Mouse (Mus musculus) left cerebral cortex, postnatal 25 days (tissue): ENCODE measurements at regions not wholly inside any gene's neighbourhood (a gene's known extent, or its start where the extent isn't known, plus 50 kb on each side); places are given as distances from the start of the nearest gene placed in this dataset.
"Not testable (repeated sequence)": the region's sequence is repeated elsewhere in the genome, so short reads cannot be mapped to it uniquely, and the experiment has no call there.

Experiments used
- DNase-seq, 2 experiments: peaks; one replicate each; pipeline ENCODE4 v3.0.0; 2022; ENCODE audit warnings: low spot score in 2 of 2, mixed read lengths in 1 of 2
- intact Hi-C: fragments of 180-260 bp; cut with DNase I; formaldehyde crosslinking; loops from one replicate; pipeline ENCODE4 v1.15.1; 2025

DNA sequence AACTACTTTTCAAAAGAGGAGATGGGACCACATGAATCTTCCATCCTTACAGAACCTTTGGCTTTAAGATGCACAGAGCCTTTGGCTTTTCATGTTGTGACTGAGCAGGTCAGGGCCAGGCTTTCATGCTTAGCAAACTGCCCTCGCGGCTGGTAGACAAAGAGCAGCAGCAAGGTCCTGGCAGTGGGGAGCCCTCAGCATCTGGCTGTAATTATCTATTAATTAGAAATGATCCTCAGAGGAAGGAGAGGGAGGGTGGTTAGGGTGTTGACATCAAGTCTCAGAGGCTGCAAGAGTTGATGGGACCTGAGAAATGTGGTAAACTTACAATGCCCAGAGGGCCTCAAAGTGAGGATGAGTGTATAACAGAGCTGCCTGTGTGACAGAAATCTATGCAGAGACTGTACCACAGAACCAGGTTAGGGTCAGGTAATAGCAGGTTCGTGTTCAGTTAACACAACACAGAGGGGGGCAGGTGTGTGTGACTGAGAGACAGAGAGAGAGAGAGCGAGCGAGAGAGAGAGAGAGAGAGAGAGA is 817.0 kb upstream of the Intu start:
- DNase-seq, result no peak
- intact Hi-C loops, result no loop called here

DNA sequence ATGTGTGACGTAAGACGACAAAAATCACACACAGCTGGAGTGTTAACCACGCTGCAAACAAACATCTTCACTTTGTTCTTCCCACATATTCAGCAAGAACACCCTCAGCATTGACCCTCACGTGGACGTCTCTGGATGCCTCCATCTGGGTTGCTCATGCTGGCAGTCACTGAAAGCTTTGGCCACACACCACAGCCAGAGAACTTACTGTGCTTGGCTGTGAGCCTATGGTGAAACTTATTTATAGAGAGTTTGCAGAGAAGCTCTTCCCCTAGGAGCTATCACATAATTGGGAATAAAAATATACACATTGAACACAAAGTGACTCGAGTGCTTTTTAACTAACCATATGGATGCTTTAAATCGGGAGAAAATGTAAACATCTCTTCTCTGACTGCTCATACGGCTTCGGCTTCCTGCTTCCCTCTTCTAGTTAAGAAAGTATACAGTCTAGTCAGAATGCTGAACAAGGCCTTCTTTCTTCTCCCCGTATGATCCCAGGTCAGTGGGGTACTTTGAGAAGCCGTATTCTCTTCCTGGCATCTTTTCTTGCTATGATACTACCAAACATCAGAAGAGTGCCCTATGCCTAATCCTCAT is 812.0 kb upstream of the Intu start:
- intact Hi-C loops, result no loop called here
- DNase-seq, result peak; percentile 30 to 81

DNA sequence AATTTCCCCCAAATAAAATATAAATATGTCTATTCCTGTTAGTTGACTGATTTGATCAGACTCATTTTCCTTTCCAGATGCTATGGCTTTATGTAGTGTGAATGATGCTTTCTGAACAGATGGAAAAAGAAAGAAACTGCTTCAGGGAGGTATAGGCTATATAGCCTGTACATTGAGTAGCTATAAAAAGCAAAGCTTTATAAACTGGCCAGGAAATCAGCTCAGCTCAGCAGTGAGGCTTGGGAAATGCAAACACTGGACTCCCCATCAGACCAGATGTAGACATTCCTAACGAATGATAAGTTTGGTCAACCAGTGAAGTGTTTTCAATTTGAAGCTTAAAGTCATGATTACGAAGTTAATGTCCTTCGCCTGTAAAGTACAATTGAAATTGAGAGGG is 805.3 kb upstream of the Intu start:
- no peak for DNase-seq
- intact Hi-C loops, result no loop called here

GRCm38 (mm10) chr3:39736639-39737038 is 794.4 kb upstream of the Intu start:
- intact Hi-C loops, result no loop called here
- no peak for DNase-seq

DNA sequence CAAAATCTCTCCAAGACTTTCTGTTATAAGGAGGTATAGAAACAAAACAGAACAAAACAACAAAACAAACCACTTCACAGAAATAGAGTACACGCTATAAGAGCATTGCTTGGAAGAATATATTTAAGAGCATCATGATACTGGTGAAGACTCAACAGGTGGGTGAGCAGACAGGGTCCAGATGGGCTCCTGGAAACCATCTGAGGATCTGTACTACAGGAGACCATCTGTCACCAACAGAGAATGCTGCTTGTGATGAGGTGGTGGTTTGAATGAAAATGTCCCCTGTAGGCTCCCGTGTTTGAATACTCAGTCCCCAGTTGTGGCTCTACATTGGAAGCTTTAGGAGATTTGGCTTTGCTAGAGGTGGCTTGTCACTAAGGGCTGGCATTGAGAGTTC is 785.1 kb upstream of the Intu start:
- DNase-seq, result peak; percentile 44 to 71
- intact Hi-C loops, result no loop called here

DNA sequence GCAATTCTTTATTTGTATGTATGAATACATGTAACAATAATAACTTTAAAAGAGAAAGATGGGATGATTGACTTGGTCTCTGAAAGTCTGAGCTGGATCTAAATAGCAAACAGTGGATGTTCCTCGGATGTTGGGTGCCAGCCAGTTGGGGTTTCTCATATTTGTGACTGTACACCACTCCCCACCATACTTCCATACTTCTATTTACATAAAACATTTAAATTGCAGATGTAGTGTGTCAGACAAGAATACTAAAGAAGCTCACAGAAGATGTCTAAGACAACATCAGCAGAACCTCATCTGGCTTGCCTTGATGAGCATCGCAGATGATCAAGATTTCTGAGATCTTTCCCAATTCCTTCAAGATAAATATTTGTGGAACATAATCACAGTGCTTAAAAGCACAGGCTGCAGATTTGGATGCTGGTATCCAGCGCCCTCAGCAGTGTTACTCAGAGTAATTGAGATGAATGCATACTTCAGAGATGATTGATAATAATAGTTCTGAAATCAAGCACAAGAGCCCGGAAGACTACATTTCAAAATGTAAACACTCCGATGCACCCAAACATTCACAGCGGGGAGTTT is 762.0 kb upstream of the Intu start:
- intact Hi-C loops, result no loop called here
- DNase-seq, result no peak

DNA sequence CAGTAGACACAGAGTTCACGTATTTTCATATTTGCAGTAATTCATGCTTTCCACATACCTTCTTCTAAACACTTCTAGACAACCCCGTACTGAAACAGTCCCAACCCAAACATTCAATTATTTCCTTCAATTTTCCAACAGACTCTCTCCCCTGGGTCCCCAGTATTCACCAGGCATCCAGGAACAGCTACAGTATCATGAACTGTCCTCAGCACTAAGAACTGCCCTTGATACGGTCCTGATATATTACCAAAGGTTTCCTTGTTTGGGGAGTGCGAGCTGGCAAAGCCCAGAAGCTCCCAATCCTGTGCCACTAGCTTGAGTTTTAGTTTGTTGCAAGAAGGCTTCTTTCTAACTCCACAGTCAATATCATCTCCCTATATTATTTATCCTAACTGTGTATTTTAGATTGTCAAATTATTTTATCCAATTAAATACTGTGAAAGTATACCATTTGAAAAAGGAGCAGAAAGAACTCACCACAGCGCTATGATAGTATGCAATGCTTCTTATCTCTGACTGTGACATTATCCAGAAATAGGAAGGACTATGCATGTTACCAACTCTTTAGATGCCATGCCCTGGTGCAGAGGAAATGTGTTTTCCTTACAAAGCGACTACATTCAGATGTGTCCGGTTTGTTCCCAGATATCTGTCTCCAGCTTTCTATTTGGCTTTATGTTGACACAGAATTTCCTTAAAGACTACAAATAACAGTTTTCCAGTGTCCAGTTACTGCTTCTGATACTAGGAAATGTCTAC is 754.6 kb upstream of the Intu start:
- intact Hi-C loops, result no loop called here
- no peak for DNase-seq

- intact Hi-C loops, result no loop called here
Measured at GRCm38 (mm10) chr3:39779690-39780218, 751.3 kb upstream of the Intu start.

GRCm38 (mm10) chr3:39780270-39780669 is 750.8 kb upstream of the Intu start:
- DNase-seq, result no peak
- intact Hi-C loops, result no loop called here

More at GRCm38 (mm10) chr3:39779690-39780218, 751.3 kb upstream of the Intu start:
- DNase-seq, result no peak

DNA sequence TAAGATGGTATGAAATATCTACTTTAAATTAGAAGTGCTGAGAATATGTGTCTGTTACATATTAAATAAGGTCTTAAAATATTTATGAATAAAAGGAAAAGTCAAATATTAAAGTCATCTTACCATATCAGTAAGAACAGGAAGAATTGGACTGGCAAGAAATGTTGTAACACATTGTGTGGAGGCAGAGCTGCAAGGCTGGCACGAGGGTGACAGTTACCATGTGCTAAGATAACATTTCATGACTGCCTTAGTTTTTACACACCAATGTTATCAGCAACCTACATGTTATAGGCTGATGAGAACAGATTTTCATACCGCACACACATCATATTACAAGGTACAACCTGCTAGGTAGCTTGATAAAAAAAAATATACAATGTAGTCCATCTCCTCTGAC is 746.2 kb upstream of the Intu start:
- intact Hi-C loops, result no loop called here
- DNase-seq, result peak in 1 of 2 experiments; percentile 29

DNA sequence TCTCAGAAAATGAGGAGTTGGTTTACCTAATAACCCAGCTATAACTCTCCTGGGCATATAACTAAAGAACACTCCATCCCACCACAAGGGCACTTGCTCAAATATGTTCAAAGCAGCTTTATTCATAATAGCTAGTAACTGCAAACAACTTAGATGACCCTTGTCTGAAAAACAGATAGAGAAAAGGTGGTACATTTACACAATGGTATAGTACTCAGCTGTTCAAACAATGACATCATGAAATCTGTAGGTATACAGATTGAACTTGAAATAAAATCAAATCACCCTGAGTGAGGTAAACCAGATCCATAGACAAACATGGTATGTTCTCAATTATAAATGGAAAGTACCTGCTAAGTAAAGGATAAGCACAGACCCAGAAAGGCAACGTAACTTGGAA is 721.5 kb upstream of the Intu start:
- no peak for DNase-seq
- intact Hi-C loops, result no loop called here

- intact Hi-C loops, result loop anchor here (2.0 to 10.0 kb wide), 5 partner anchors 310 to 930 kb away; no protein-coding TSS in a partner anchor
- peak; percentile 66 to 71 for DNase-seq
Measured at GRCm38 (mm10) chr3:39814814-39815213, 716.3 kb upstream of the Intu start.

DNA sequence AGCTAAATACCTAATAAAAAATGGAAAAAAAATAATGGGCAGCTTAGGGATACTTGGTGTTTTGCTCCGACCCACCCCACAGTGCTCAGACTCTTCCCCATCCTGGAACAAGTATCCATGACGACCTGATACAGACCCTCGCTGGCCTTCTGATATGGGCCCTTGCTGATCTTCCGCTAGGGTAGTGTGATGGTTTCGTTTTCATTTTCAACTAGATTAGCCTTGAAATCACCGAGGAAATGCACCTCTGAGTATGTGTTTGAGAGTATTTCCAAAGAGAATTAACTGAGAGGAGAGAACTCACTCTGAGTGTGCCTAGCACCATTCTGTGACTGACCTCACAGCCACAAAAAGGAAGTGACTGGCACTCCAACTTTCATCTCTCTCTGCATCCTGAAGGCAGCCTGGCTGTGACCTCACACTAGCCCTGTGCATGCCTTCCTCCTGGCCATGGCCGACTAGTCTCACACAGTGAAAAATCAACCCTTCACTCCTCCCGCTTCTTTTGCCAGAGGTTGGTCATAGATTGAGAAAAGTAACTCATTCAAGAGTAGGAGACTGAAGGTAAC is 700.5 kb upstream of the Intu start:
- intact Hi-C loops, result no loop called here
- DNase-seq, result no peak

DNA sequence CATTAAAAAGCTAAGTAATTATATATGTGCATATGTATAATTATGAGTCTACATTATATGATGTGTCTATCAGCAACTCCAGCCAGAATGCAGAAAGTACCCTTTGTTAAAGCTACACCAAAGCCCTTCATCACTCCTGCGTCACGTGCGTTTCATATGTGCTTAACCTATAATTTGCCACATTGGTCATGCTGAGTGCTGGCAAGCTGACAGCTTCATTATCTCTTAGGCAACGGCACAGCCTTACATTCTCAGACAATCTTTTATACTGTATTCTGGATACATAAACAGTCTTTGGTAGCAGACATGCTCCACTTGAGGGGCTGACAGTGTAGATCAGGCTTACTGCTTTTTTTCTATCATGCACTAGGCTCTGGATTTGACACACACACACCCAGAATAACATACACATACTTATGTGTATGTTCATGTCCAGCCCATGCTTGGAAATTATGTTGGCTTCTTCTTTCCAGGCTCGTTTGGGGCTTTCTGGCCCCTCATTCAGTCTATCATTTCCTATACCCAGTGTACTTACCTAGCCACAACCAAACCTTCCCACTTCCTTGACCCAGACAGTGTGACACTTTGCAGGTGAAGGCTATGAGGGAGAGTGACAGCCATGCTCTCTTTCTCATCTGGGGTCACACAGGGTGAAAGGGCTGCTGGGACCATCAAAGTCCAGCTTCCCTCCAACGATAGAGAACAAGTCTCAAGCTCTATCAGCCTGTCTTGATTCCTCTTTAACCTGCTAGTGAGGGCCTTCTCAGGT is 692.5 kb upstream of the Intu start:
- no peak for DNase-seq
- intact Hi-C loops, result no loop called here

DNA sequence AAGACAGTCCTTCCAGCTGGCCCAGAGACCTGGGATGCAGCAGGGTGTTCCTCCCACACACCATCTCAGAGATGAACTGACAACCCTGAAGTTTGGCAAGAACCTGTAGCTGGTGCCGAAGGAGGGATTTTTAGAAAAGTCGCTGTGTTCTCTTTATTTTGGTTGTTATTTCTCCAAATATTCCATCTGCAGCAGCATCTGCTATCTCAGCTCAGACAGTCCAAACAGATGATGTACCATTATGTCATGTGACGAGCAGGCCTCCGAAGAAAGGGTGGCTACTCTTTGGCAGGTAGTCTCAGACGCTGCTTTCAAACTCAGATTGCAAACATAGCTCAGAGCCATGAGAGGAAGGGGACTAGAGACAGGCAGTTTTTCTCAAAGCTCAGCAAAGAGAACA is 690.1 kb upstream of the Intu start:
- intact Hi-C loops, result no loop called here
- peak in 1 of 2 experiments; percentile 57 for DNase-seq

DNA sequence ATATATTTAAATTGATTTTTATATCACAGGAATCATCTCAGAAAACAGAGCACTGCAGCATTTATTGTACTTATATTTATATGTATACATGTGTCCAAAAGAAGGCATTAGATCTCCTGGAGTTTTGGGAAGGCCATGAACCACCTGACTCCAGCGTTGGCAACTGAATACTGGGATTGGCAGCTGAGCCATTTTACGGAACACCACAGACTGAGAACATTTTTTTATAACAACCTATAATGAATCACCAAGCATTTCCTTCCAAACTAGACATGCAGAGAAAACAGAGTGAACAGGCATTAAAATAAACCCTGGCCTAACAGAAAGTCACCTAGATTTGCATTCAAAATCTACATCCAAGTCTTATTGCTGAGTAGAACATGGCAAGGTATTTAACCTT is 686.0 kb upstream of the Intu start:
- intact Hi-C loops, result no loop called here
- DNase-seq, result peak in 1 of 2 experiments; percentile 19

DNA sequence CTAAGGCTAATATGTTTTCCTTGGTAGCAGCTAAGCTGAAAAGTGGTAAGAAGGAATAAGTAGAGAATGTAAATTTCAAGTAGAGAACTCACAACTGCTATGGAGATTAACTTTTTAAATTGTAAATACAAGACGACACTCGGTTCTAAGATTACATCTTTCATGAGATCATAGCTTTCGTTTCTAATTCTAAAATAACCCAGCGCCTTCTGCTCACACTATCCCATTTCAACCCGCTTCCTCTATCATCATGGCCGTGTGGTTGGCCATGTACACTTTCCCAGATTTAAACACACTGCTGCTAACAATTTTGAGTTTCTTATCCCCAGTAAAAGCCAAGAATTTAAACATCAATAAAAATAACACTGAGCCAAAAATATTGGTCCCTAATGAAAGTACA is 682.3 kb upstream of the Intu start:
- peak in 1 of 2 experiments; percentile 32 for DNase-seq
- intact Hi-C loops, result no loop called here

- intact Hi-C loops, result no loop called here
- no peak for DNase-seq
Measured at GRCm38 (mm10) chr3:39857214-39857839, 673.8 kb upstream of the Intu start.

DNA sequence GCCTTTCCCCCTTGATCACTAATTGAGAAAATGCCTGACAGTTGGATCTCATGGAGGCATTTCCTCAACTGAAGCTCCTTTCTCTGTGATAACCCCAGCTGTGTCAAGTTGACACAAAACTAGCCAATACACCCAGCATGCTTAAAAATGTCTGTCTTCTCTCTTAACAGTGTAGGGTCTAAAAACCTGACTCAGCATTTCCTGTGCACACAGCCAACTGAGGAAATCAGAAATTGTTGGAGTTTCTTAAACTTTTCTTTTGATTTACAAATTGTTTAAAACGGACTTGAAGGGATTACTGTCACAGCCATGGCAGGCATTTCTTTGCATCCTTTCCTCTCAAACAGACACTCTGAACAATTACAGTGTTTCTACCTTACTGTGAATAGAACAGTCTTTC is 655.0 kb upstream of the Intu start:
- intact Hi-C loops, DNase-seq: not testable (repeated sequence)
